Mouse (Mus musculus): ENCODE measurements around the gene Man2c1.
A peak's percentile ranks its signal among the peaks of the same experiment; 100 is the strongest.

Gene Man2c1

DNA sequence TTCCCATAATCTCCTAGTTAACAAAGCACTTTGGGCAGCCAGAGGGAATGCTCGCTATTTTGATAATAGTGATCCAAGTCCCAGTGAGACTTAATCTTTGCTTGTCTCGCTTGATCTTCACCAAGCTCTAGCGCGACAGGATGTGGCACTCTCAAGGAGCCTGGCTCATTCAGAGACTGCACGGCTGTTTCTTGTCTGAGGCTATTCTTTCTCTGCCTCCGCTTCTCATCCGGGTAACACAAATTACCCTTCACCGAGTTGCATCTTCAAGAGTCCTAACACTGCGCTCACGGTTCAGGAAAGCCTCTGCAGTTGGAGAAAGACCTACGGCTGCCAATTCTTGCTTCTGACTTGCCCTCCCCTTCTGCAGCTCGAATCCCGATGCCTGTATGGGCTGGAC, 27.0 kb downstream of the Man2c1 start:
- DNase-seq (ENCODE audit: low read depth in 1 of 2, low spot score in 2 of 2), result no peak

DNA sequence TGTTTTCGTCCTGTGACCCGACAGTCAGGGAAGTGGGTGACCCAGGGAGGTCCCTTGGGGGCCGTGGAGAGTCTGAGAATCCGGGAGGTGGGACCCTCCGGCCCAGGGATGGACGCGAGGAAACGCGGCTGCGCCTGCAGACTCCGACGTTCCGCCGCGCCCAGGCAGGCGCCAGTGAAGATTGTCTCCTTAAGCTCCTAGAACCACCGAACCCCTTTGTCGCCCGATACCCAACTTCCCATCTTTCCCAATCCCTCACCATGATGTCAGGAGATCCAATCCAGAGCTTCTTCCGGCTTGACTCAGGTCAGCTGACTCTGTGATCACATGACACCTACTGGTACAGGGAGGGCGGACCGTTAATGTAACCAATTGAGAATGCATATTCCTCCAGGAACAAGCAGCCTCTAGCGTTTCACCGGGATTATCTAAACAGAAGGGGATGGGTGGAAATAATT, 27.6 kb downstream of the Man2c1 start, which contains the start of gene Commd4:
Gene Commd4 (minus strand): TSS at position 319 of the 458 bp plus-strand sequence.
- peak; percentile 45 to 66 for DNase-seq (ENCODE audit: low read depth in 1 of 2, low spot score in 2 of 2)

- no peak for DNase-seq (ENCODE audit: low read depth in 1 of 2, low spot score in 2 of 2)
Measured at GRCm38 (mm10) chr9:57158506-57158905, 28.0 kb downstream of the Man2c1 start.

- DNase-seq (ENCODE audit: low read depth in 1 of 2, low spot score in 2 of 2), result no peak
Measured at GRCm38 (mm10) chr9:57162496-57162895, 32.0 kb downstream of the Man2c1 start.

- no peak for DNase-seq (ENCODE audit: low read depth in 1 of 2, low spot score in 2 of 2)
Measured at GRCm38 (mm10) chr9:57163137-57163536, 32.6 kb downstream of the Man2c1 start.

DNA sequence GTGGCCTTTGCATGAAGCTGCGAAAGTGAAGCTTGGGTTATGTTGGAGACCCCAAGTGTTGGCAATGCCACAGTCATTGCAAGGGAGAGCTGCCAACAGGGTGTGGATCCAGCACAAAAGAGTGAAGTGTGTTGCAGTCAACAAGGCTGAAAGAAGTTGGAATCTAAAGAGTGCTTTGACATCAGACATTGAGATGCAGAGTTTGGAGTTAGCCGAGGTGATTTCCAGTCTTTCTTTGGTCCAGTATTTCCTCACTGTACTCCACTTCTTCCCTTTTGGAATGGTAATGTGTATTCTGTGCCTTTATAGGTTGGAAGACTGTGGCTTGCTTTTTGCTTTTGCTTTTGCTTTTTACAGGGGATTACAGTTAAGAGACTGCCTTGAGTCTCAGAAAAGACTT, 35.7 kb downstream of the Man2c1 start:
- no peak for DNase-seq (ENCODE audit: low read depth in 1 of 2, low spot score in 2 of 2)

- DNase-seq (ENCODE audit: low read depth in 1 of 2, low spot score in 2 of 2), result no peak
Measured at GRCm38 (mm10) chr9:57168411-57168810, 37.9 kb downstream of the Man2c1 start.
